Mouse (Mus musculus): ENCODE measurements around the gene Fdps.
"Not testable (repeated sequence)": the region's sequence is repeated elsewhere in the genome, so short reads cannot be mapped to it uniquely, and the experiment has no call there.

Fdps gene

DNA sequence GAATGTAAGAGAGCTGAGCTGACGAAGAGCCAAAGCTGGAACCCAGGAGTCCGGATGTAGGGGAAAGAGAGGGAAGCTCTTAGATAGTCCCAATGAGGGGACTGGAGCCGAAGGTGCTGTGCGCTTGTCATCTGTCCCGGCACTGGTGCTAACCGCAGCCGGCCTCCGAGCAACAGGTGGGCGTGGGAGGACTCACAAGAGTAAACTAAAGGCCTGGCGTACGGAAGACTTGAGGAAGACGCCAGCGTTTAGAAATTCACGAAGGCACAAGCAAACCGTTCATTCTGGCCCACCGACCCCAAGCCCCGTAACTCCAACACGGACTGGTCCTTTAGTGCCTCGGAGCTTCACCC lies 324 bp downstream of the Fdps start:
- DNase-seq: no peak

DNA sequence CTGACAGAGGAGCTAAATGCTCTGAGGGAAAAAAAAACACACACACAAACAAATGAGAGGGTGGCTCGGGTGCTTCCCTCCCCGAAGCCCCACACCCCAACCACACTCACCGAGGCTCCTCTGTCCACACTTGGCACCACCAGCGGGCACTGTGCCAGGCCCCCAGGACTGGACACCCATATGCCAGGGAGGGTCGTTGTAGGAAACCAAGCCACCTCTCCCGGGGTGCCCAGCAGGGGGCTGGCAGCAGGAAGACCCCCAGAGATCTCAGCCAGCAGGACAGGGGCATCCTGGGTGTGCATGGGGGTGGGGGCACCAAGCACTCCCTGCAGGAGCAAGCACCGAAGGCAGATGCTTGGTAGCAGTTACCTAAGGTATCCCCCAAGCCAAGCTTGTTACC lies 948 bp downstream of the Fdps start, which contains the start of gene Gm43738:
Gm43738 (minus strand) TSS at position 289 of the 400 bp plus-strand sequence.
- DNase-seq: peak; percentile 72

- peak; percentile 52 for DNase-seq
Measured at GRCm38 (mm10) chr3:89094021-89094420, 7.7 kb downstream of the Fdps start.

- DNase-seq: peak; percentile 96
Measured at GRCm38 (mm10) chr3:89093175-89093574, 8.6 kb downstream of the Fdps start, which contains the start of gene Rusc1. Rusc1 (minus strand) TSS chr3:89093311.

DNA sequence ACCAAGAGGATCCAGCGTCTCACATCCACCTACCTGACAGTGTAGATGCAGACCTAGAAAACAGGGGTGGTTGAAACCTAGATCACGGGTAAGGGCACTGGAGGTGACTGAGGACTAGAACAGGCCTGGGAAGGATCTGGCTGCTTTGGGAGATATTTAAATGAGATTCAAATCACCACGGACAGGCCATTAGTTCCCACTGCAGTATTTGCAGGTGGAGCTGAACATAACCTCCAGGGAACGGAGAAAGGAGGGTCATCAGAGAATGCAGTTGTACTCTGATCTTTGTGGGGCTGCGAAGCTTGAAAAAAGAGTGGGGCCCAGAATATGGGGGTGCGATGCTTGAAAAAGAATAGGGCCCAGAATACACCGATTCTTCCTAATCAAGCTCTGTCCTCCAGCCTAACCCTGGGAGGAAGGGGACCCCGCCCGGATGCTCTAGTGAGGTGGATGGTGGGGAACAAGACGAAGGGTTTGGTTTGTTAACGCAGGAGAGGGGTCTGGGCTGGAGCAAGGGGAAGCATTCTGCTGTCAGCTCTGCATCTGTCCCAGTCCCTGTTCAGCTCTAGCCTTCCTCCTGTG lies 9.2 kb downstream of the Fdps start:
- no peak for DNase-seq

GRCm38 (mm10) chr3:89091811-89092508 lies 9.8 kb downstream of the Fdps start:
- DNase-seq: peak; percentile 64

GRCm38 (mm10) chr3:89090694-89091655 lies 10.8 kb downstream of the Fdps start:
- DNase-seq: peak; percentile 89

DNA sequence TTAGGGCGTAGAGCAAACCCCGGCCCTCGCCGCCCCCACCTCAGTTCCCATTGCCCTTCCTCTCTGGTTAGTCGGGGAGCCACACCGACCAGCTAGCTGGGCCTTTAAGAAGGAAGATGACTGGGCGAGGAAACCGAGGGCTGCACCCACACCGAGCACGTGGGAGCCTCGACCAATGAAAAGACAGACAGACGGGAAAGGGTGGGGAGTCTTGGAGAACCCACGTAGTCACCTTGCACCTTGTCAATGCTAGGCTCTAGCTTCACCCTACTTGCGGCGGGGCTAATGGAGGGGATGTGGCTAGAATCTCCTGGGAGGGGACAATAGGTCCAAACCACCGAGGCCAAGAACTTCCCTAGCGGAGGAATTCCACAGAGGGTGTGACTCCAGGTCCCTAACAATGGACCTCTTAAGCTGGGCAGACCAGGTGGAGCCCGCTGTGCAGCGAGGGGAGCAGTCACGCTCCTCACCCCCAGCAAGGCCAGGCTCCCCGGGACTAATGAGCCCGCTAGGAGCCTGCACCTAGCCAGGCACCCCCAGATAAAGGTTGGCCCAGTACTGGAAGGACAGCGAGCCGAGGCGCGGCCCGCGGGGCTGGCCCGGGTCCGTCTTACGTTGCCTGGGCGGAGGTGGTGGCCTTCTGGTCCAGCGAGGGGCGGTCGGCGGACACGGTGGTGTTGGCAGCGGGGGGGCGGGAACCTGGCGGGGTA lies 11.7 kb downstream of the Fdps start:
- DNase-seq: peak; percentile 88

DNA sequence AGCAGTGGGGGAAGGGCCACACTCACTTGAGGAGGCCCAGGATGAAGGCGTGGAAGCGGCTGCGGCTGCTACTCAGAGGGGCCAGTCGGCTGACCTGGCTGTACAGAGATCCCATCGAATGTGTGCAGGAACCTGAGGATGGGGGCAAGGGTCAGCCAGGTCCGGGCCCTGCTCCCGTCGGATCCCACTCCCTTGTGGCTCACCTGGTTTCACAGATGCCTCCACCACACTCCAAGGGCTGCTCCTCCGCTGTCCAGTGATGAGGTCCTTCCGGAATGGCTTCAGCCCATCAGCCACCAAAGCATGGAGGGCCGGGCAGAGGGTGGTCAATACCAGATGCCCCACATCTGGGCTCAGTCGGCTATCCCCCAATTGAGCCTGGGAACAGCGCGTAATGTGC lies 12.8 kb downstream of the Fdps start:
- DNase-seq: peak; percentile 56

GRCm38 (mm10) chr3:89087338-89088110 lies 14.2 kb downstream of the Fdps start:
- peak; percentile 64 for DNase-seq

GRCm38 (mm10) chr3:89084654-89085190 lies 17.0 kb downstream of the Fdps start:
- no peak for DNase-seq

DNA sequence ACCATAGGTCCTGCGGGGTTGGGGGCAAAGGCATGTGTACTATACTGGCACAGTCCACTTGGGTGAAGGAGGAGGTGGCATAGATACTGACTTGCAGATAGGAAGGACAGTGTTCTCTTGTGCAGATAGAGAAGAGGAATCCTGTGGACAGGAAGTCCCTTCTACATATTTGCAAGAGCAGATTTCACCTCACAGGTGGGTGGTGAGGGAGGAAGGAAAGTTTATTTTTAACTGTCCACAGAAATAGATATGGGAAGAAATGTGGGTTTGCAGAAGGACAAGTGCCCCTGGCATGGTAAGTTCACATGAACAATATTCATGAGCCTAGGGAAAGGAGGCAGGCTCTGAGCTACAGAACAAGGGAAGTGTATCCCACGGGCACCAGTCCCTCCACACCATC lies 17.6 kb downstream of the Fdps start:
- no peak for DNase-seq

- DNase-seq: not testable (repeated sequence)
Measured at GRCm38 (mm10) chr3:89082287-89082686, 19.5 kb downstream of the Fdps start.

DNA sequence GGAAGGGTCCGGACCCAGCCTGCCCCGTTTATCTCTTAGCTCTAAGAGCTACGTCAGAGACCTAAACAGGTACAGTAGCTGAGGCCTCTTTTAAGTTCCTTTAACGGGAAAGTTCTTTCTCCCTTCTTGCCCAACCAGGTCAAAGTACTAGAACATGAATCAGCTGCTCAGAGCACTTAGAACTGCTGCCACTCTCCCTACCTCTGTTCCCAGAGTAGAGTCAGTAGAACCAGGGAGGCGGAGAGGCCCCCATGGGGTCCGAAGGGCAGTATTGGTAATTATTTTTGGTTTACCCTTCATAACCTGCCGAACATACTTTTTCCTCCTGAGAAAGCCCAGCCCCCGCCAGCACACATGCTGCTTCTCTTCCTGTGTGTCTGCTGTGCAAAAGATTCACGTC lies 24.4 kb downstream of the Fdps start:
- no peak for DNase-seq

- no peak for DNase-seq
Measured at GRCm38 (mm10) chr3:89067265-89067664, 34.5 kb downstream of the Fdps start.

GRCm38 (mm10) chr3:89061696-89062095 lies 40.1 kb downstream of the Fdps start:
- no peak for DNase-seq

DNA sequence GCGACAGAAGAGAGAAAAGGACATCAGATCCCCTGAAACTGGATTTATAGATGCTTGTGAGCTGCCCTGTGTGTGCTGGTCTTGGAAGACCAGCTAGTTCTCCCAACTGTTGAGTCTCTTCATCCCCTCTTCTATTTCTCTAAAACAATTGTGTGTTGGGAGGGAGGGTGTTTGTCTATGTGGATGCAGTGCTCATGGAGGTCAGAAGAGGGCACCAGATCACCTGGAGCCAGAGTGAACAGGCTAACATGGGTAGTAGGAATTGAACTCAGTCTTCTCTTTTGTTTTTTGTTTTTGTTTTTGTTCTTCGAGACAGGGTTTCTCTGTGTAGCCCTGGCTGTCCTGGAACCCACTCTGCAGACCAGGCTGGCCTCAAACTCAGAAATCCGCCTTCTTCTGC lies 43.0 kb downstream of the Fdps start:
- DNase-seq: peak; percentile 10

DNA sequence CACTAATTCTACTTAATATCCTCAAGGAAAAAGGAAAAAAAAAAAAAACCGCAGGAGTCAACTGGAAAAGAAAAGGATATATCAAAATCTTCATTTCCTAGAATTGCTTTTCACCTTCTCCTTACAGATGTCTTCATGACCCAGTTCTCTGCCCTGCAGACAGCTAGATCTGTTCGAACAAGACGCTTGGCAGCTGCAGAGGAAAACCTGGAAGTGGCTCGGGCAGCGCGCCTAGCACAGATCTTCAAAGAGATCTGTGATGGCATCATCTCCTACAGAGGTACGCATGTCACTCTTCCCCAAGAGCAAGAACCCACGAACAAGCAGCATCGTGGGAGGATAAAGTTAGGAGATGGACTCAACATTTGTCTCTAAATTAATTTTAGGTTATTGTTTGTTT lies 43.4 kb downstream of the Fdps start:
- DNase-seq: no peak
